Mouse (Mus musculus): ENCODE measurements around the gene Gpr176.
"Not testable (repeated sequence)": the region's sequence is repeated elsewhere in the genome, so short reads cannot be mapped to it uniquely, and the experiment has no call there.

Gene Gpr176

DNA sequence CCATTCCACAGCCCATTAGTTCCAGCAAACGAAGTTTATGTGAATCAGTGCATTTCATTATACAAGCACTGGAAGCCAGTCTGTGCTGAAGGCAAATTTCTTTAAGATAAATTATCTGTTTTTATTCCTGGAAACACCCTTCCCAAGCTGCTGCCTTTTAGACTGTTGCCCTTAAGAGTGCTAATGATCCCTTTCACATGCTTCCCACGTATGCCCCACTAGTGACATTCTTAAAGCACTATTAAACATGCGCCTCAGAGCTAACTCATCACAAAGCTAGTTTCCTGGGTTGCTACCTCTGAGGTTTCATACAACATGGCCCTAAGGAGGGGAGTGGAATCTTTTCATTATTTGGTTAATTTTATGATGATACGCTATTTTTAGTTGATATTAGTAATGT lies 74.6 kb downstream of the Gpr176 start:
- no peak for DNase-seq

- DNase-seq: no peak
Measured at GRCm38 (mm10) chr2:118297966-118298365, 75.3 kb downstream of the Gpr176 start.

- no peak for DNase-seq
Measured at GRCm38 (mm10) chr2:118295505-118295904, 77.7 kb downstream of the Gpr176 start.

- no peak for DNase-seq
Measured at GRCm38 (mm10) chr2:118293583-118293982, 79.6 kb downstream of the Gpr176 start.

- not testable (repeated sequence) for DNase-seq
Measured at GRCm38 (mm10) chr2:118289066-118289460, 84.2 kb downstream of the Gpr176 start.

GRCm38 (mm10) chr2:118288326-118289065 lies 84.7 kb downstream of the Gpr176 start:
- DNase-seq: no peak

DNA sequence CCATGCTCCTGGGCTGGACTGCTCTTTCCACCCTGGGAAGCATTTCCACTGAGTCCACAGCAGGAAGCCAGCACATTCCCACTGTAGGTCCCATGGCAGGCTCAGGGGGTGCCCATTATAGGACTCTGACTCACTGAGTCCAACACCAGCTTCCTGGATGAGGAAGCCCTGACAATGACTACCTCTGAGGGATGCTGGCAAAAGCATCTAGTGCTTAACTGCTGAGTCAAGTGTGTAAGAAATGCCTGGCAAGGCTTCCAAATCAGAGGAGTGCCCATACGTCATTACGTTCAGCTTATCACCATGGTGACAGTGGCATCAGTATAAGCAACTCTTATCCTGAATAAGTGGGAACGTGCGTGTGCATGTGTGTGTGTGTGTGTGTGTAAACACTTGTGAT lies 85.5 kb downstream of the Gpr176 start:
- DNase-seq: no peak

- DNase-seq: no peak
Measured at GRCm38 (mm10) chr2:118282467-118282866, 90.8 kb downstream of the Gpr176 start.

DNA sequence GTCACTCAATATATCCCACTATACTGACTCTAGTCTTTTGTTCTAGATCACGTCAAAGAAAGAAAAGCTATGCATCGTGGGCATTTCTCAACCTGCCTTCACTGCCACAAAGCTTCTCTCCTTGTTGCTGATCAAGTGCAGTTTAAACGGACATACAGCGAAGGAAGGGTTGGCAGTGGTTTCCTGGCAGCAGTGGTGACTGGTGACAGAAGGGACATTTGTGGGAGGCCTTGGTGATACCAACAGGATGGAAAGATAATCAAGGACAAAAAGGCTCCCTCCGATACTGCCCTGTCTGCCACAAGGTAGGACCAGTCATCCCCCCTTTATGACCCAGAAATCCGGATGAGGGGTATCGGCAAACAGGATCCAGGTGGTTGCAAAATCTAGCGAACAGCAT lies 95.0 kb downstream of the Gpr176 start:
- peak; percentile 48 for DNase-seq

DNA sequence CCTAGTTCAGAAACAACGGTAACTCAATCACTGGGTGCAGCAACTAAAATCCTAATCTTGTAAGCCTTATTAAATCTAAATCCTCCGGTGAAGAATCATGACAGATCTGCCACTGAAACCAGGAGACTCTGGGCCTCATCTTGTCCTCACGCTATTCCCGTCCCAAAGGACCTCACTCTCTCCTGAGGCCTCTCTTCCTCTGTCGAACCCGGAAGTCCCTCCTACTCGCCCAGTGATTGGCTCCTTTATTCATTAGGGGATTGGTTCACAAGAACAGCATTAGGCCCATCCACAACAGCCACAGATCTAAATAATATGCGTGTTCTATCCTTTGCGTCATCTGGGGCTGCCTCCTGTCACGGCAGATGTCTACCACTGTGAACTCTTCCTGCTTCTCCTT lies 101.6 kb downstream of the Gpr176 start:
- no peak for DNase-seq

- DNase-seq: no peak
Measured at GRCm38 (mm10) chr2:118270213-118270612, 103.0 kb downstream of the Gpr176 start.

- DNase-seq: no peak
Measured at GRCm38 (mm10) chr2:118263914-118264201, 109.4 kb downstream of the Gpr176 start.

DNA sequence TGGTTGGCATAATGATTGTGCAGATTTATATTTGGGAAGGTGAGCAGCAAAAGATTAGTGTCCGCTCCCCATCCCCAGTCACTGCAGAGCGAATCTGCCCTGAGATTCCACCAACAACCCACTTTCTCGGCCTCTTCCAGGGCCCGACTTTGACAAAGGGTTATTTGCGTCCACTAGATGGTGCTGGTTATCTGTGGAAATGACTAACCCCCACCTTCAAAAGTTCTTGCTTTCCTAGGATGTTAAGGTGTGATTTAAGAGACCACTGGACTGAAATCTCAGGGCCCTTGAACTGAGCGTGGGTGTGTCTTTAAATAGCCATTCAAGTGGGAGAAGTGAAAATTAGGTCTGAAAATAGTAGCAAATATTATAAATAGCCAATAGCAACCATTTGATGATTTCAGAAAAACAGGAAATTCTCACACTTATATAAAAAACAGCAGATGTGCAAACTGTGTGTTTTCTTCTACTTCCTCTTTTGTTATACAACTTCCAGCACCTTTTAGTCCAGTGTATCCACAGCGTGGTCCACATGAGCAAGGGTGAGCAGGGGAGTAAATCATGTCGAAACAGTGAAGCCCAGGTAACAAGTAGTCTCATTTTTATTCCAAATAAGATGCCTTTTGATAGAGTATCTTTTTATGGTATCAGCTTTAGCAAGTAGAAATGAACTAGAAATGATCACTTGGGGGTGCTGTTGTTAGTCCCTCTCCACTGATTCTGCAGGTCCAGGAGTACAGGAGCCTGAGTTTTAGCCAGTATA lies 109.9 kb downstream of the Gpr176 start:
- DNase-seq: peak; percentile 66

DNA sequence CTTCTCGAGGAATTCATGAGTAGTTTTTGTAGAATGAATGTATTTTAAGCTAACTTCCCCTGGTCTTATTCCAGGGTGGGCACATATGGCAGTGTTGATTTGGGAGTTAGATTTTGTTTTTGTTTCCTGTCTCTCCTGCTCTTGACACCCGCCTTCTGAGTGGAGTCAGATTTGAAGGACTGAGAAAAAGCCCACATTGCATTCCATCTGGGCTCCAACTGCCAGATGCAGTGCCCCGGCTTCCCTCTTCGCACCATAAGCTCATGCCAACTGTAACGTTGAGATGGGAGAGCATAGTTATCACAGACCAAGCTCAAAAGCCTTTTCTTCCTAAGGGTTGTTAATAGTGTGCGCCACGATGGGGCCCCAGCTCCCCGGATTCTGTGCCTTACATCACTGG lies 110.5 kb downstream of the Gpr176 start:
- DNase-seq: no peak

DNA sequence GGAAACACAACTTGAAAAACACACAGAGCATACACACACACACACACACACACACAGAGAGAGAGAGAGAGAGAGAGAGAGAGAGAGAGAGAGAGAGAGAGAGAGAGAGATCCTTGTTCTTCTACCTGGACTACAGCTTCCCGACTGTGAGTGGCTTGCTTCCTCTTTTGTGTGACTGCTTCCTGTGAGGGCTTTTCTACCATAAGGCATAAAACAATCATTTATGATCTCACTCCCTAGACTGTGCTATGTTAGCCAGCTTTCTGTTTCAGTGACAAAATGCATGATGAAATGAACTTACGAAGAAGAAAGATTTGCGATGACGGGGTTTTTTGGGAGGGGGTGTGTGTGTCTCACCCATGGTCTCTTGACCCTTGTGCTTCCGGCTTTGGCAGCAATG lies 113.5 kb downstream of the Gpr176 start:
- DNase-seq: no peak

DNA sequence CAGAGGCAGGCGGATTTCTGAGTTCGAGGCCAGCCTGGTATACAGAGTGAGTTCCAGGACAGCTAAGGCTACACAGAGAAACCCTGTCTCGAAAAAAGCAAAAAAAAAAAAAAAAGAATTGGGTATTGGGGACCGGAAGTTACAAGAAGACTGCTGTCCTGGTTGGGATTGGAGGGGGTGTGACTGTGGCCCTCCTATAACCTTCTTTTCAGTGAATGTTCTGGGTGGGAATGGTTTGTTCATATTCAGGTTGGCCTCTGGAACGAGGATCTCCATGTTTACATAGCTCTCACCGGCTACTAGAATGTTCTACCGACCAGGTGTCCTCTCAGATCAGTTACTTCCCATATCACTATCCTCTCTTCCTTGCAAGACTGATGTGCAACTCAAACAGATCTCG lies 116.1 kb downstream of the Gpr176 start:
- DNase-seq: no peak

DNA sequence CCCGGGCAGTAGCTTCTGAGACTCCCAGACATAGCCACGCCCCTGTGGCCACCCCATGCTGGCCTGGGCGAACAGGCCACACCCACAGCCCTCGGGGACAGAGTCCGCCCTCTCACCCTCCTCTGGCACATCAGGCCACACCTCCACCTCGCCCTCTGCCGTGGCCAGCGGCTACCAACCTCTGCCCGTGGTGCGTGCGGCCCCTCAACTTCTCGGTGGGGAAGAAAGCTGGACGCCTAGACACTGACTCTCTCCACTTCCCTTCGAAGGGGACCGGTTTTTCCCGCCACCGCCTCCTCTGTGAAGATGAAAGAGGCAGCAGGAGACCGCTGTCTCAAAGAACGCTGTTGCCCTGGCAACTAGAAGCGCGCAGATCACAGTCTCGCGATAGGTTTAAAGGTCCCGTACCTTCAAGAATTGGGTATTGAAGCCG lies 116.6 kb downstream of the Gpr176 start, which contains the start of gene Fsip1:
Fsip1 (minus strand) TSS at position 346 of the 433 bp plus-strand sequence.
- DNase-seq: no peak

GRCm38 (mm10) chr2:118254516-118254915 lies 118.7 kb downstream of the Gpr176 start:
- no peak for DNase-seq

DNA sequence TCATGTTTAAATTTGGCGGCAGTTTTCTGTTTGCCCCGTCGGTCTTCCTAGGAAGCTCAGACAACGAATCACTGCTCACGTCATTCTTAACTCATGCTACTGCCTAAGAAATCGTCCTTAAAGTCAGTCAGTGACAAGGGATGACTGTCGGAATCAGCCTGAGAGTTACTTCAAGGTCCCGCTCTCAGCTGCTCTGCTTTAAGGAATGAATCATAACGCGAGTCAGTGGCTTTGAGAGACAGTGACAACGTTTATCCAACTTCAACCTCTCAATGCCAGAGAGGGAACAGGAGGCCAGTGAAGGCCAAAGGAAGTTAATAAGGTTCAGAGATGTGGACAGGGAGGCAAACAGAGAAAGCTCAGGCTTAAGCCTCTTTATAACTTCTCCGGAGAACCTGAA lies 124.3 kb downstream of the Gpr176 start:
- no peak for DNase-seq

GRCm38 (mm10) chr2:118248016-118248415 lies 125.2 kb downstream of the Gpr176 start:
- no peak for DNase-seq

GRCm38 (mm10) chr2:118245914-118246313 lies 127.3 kb downstream of the Gpr176 start:
- DNase-seq: peak; percentile 59

DNA sequence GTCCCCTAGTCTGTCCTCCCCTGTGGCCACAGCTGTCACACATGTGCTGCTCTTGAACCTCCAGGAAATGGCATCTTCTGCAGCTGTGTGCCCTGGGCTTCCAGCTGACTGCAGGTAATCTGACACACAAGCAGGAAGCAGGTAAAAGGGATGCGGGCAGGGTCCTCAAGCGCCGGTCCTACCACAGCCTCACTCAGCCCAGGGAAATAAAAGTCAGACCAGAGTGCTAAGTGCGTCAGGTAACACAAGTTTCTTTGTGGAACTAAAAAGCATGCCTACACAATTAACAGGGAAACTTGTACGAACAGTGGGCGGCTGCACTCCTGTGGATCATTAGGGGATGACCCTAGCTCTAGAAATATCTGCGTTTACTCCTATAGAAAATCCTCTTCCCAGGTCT lies 137.0 kb downstream of the Gpr176 start:
- no peak for DNase-seq

DNA sequence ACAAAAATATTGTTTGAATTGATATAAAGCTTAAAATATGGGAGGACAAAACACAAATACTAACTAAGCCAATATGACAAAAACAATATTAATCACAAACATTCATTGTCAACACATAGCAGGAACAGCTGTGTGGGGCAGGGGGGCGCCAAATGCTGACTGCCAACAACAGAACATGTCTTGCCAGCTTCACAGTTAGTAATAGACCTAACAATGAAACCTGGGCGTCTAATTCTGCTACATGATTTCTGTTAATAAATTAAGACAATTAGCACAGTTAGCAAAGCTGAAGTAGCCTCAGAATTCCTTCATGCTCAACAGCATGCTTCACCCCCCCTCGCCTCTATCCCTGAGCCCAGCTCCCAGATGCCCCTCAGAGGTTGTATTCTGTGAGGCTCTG lies 137.6 kb downstream of the Gpr176 start:
- no peak for DNase-seq

GRCm38 (mm10) chr2:118230544-118230943 lies 142.7 kb downstream of the Gpr176 start:
- no peak for DNase-seq

All from cerebellum, adult 9-10 months (tissue).